Mouse (Mus musculus): ENCODE results near the gene Phf7. TPM values are rescaled to one million over a fixed set of nuclear protein-coding genes. Genes with fewer than 3 reads are reported as not detected.

The Phf7 gene
- polyA plus RNA-seq, 2 experiments from 2014 or later: 11.8 to 12.2 TPM

- ATAC-seq: peak; percentile 39
These were observed 55.1 kb downstream of the Phf7 start for GRCm38 (mm10) chr14:31195968-31196367.

- no peak for ATAC-seq
These were observed 55.6 kb downstream of the Phf7 start for GRCm38 (mm10) chr14:31195521-31195920.

GRCm38 (mm10) chr14:31194891-31195513 is 56.1 kb downstream of the Phf7 start:
- peak; percentile 64 for ATAC-seq

GRCm38 (mm10) chr14:31194441-31194840 is 56.7 kb downstream of the Phf7 start:
- peak; percentile 56 for ATAC-seq

- ATAC-seq: no peak
These were observed 57.3 kb downstream of the Phf7 start for GRCm38 (mm10) chr14:31193791-31194190.

GRCm38 (mm10) chr14:31191936-31192335 is 59.2 kb downstream of the Phf7 start:
- no peak for ATAC-seq

GRCm38 (mm10) chr14:31189348-31189747 is 61.8 kb downstream of the Phf7 start:
- no peak for ATAC-seq

- no peak for ATAC-seq
These were observed 62.3 kb downstream of the Phf7 start for GRCm38 (mm10) chr14:31188771-31189181.

Other genes with a start within 250 kb of the Phf7 start
- 10 to 100 TPM; 10.1 to 10.4 TPM for gene Glt8d1, start 249.9 kb downstream of the Phf7 start, polyA plus RNA-seq (2017; shearing (Covaris generic))
- 100 to 1,000 TPM; 278 to 298 TPM for gene Spcs1, start 249.6 kb downstream of the Phf7 start, polyA plus RNA-seq (2017; shearing (Covaris generic))
- gene Pbrm1, start 232.2 kb downstream of the Phf7 start, polyA plus RNA-seq (2017; shearing (Covaris generic)): 10 to 100 TPM; 40.1 to 46.0 TPM
- 10 to 100 TPM; 77.0 to 78.1 TPM for gene Gnl3, start 232.2 kb downstream of the Phf7 start, polyA plus RNA-seq (2017; shearing (Covaris generic))
- 10 to 100 TPM; 66.3 to 68.7 TPM for gene Smim4, start 122.4 kb downstream of the Phf7 start, polyA plus RNA-seq (2017; shearing (Covaris generic))
- gene Nt5dc2, start 120.3 kb downstream of the Phf7 start, polyA plus RNA-seq (2017; shearing (Covaris generic)): not detected
- gene Stab1, start 82.7 kb downstream of the Phf7 start, polyA plus RNA-seq (2017; shearing (Covaris generic)): 1 to 10 TPM in 1 of 2 experiments, under 1 TPM in 1; 0.91 to 2.7 TPM
- not detected for gene Tnnc1, start 43.0 kb downstream of the Phf7 start, polyA plus RNA-seq (2017; shearing (Covaris generic))
- gene Nisch, start 34.4 kb downstream of the Phf7 start, polyA plus RNA-seq (2017; shearing (Covaris generic)): 100 to 1,000 TPM; 151 to 190 TPM
- gene Sema3g, start 33.5 kb downstream of the Phf7 start, polyA plus RNA-seq (2017; shearing (Covaris generic)): not detected
- 10 to 100 TPM; 26.4 to 36.3 TPM for gene Bap1, start 133 bp upstream of the Phf7 start, polyA plus RNA-seq (2017; shearing (Covaris generic))
- gene Dnah1, start 72.6 kb upstream of the Phf7 start, polyA plus RNA-seq (2017; shearing (Covaris generic)): under 1 TPM in 1 of 2 experiments, not detected in 1; 0.06 TPM
- gene Capn7, start 85.3 kb upstream of the Phf7 start, polyA plus RNA-seq (2017; shearing (Covaris generic)): 10 to 100 TPM; 16.0 to 18.3 TPM
- gene Sh3bp5, start 184.8 kb upstream of the Phf7 start, polyA plus RNA-seq (2017; shearing (Covaris generic)): 10 to 100 TPM; 15.4 to 16.8 TPM
- 10 to 100 TPM in 1 of 2 experiments, 1 to 10 TPM in 1; 9.8 to 10.8 TPM for gene Eaf1, start 243.1 kb upstream of the Phf7 start, polyA plus RNA-seq (2017; shearing (Covaris generic))
- gene Mettl6, start 243.7 kb upstream of the Phf7 start, polyA plus RNA-seq (2017; shearing (Covaris generic)): 10 to 100 TPM; 68.2 to 69.7 TPM